Mouse (Mus musculus) MEL (cell line): ENCODE measurements around the gene Pak6. TPM values are rescaled to one million over a fixed set of nuclear protein-coding genes. Genes with fewer than 3 reads are reported as not detected.

Source experiments
- DNase-seq: peaks from one replicate; pipeline ENCODE4 v3.0.0; 2011; ENCODE audit warnings: low read depth, low spot score
- H3K27ac ChIP-seq: 2 replicates; pipeline ENCODE4 v1.5.1; 2012; ENCODE audit warnings: low read depth, mild to moderate bottlenecking, control low read depth, low read length, moderate library complexity; ENCODE audit not compliant: control insufficient read depth
- H3K27me3 ChIP-seq, 2 experiments: fragments of 150-350 bp in 1 of 2; sonication (generic) in 1 of 2; 2 replicates each; pipeline ENCODE4 v1.6.1; 2012; ENCODE audit warnings: low read length in 2 of 2, mild to moderate bottlenecking in 2 of 2, improper control_type of control experiment in 1 of 2, moderate library complexity in 1 of 2; ENCODE audit not compliant: insufficient read depth in 2 of 2, control insufficient read depth in 1 of 2
- H3K36me3 ChIP-seq, 2 experiments: 2 replicates each; pipeline ENCODE4 v1.6.1; 2012 to 2014; ENCODE audit warnings: low read length in 2 of 2, improper control_type of control experiment in 1 of 2, inconsistent platforms in 1 of 2, mild to moderate bottlenecking in 1 of 2; ENCODE audit not compliant: insufficient read depth in 2 of 2, control insufficient read depth in 1 of 2
- H3K4me1 ChIP-seq, 2 experiments: fragments of 150-350 bp in 1 of 2; sonication (generic) in 1 of 2; 2 replicates each; pipeline ENCODE4 v1.6.1; 2012; ENCODE audit warnings: low read length in 2 of 2, improper control_type of control experiment in 1 of 2, mild to moderate bottlenecking in 1 of 2; ENCODE audit not compliant: insufficient read depth in 2 of 2, control insufficient read depth in 1 of 2
- H3K4me3 ChIP-seq, 2 experiments: fragments of 150-350 bp in 1 of 2; sonication (generic) in 1 of 2; 2 replicates each; pipeline ENCODE4 v1.5.1; 2012; ENCODE audit warnings: low read depth in 2 of 2, low read length in 2 of 2, mild to moderate bottlenecking in 2 of 2, moderate library complexity in 2 of 2, control low read depth in 1 of 2, improper control_type of control experiment in 1 of 2; ENCODE audit not compliant: control insufficient read depth in 1 of 2, insufficient read depth in 1 of 2
- H3K79me2 ChIP-seq: 2 replicates; pipeline ENCODE4 v1.6.1; 2012; ENCODE audit warnings: mild to moderate bottlenecking, low read length, moderate library complexity; ENCODE audit not compliant: control insufficient read depth, poor library complexity, insufficient read depth
- H3K9ac ChIP-seq: 2 replicates; pipeline ENCODE4 v1.6.1; 2012; ENCODE audit warnings: low read depth, mild to moderate bottlenecking, control low read depth, low read length, moderate library complexity; ENCODE audit not compliant: control insufficient read depth, poor library complexity, severe bottlenecking
- H3K9me3 ChIP-seq: fragments of 150-350 bp; sonication (generic); replicated peaks from 2 replicates; pipeline ENCODE4 v1.6.1; 2012; ENCODE audit warnings: mild to moderate bottlenecking, low read length, improper control_type of control experiment, moderate library complexity; ENCODE audit not compliant: insufficient read depth
- CHD1 ChIP-seq: IDR thresholded peaks from 2 replicates; pipeline ENCODE4 v1.6.1; 2012; ENCODE audit warnings: low read depth, mild to moderate bottlenecking, inconsistent platforms, low read length, improper control_type of control experiment
- EP300 ChIP-seq, 2 experiments: IDR thresholded peaks; 2 replicates each; pipeline ENCODE4 v1.6.1; 2011; ENCODE audit warnings: improper control_type of control experiment in 2 of 2, low read length in 2 of 2, low read depth in 1 of 2, mild to moderate bottlenecking in 1 of 2
- ETS1 ChIP-seq: IDR thresholded peaks from 2 replicates; pipeline ENCODE4 v1.6.1; 2012; ENCODE audit warnings: low read depth, mild to moderate bottlenecking, inconsistent platforms, low read length, improper control_type of control experiment, moderate library complexity
- GABPA ChIP-seq: IDR thresholded peaks from 2 replicates; pipeline ENCODE4 v1.6.1; 2012; ENCODE audit warnings: low read depth, mild to moderate bottlenecking, inconsistent platforms, low read length, improper control_type of control experiment, moderate library complexity
- JUND ChIP-seq: IDR thresholded peaks from 2 replicates; pipeline ENCODE4 v1.6.1; 2011; ENCODE audit warnings: low read depth, mild to moderate bottlenecking, improper control_type of control experiment, low read length
- MAFK ChIP-seq: IDR thresholded peaks from 2 replicates; pipeline ENCODE4 v1.6.1; 2011; ENCODE audit warnings: low read depth, mild to moderate bottlenecking, low read length, improper control_type of control experiment, borderline replicate concordance
- MAX ChIP-seq: IDR thresholded peaks from 2 replicates; pipeline ENCODE4 v1.6.1; 2011; ENCODE audit warnings: low read length, improper control_type of control experiment
- MXI1 ChIP-seq: IDR thresholded peaks from 2 replicates; pipeline ENCODE4 v1.6.1; 2011; ENCODE audit warnings: mild to moderate bottlenecking, low read depth, low read length, improper control_type of control experiment
- POLR2AphosphoS5 ChIP-seq: IDR thresholded peaks from 2 replicates; pipeline ENCODE4 v1.6.1; 2012; ENCODE audit warnings: low read depth, borderline replicate concordance, mild to moderate bottlenecking, inconsistent platforms, low read length, moderate library complexity, mixed read lengths
- RCOR1 ChIP-seq: IDR thresholded peaks from 2 replicates; pipeline ENCODE4 v1.6.1; 2012; ENCODE audit warnings: low read depth, mild to moderate bottlenecking, inconsistent platforms, low read length, improper control_type of control experiment
- SIN3A ChIP-seq: IDR thresholded peaks from 2 replicates; pipeline ENCODE4 v1.6.1; 2012; ENCODE audit warnings: low read length, improper control_type of control experiment, inconsistent platforms
- TAL1 ChIP-seq: IDR thresholded peaks from 2 replicates; pipeline ENCODE4 v1.6.1; 2012; ENCODE audit warnings: mild to moderate bottlenecking, inconsistent platforms, low read length, moderate library complexity, mixed read lengths
- TCF12 ChIP-seq: IDR thresholded peaks from 2 replicates; pipeline ENCODE4 v1.6.1; 2014; ENCODE audit warnings: low read depth, mild to moderate bottlenecking, inconsistent platforms, low read length, improper control_type of control experiment, moderate library complexity
- ZC3H11A ChIP-seq: IDR thresholded peaks from 2 replicates; pipeline ENCODE4 v1.6.1; 2012; ENCODE audit warnings: low read depth, mild to moderate bottlenecking, inconsistent platforms, low read length, improper control_type of control experiment
- ZMIZ1 ChIP-seq: IDR thresholded peaks from 2 replicates; pipeline ENCODE4 v1.6.1; 2012; ENCODE audit warnings: low read depth, mild to moderate bottlenecking, inconsistent platforms, low read length, improper control_type of control experiment, moderate library complexity
- polyA plus RNA-seq, 2 experiments: library from polyadenylated mRNA; stranded (reverse) in 1 of 2; unstranded in 1 of 2; fragments of >175 nt in 1 of 2; fragments of >200 nt in 1 of 2; gene quantifications; 2 replicates each; pipeline versions ENCODE4 v1.2.1 to v1.2.4; 2012; ENCODE audit warnings: low replicate concordance in 2 of 2, low read depth in 1 of 2; ENCODE audit not compliant: insufficient read length in 2 of 2, insufficient read depth in 1 of 2, missing spikeins in 1 of 2
- total RNA-seq: library from RNA; depleted of rRNA; stranded (reverse); fragments of 300-350 nt; gene quantifications from 2 replicates; pipeline ENCODE4 v1.2.3, GENCODE M21; 2012

Pak6 gene
- total and polyA plus RNA-seq, 3 experiments: 25.4 to 25.9 TPM; not detected in 1

DNA sequence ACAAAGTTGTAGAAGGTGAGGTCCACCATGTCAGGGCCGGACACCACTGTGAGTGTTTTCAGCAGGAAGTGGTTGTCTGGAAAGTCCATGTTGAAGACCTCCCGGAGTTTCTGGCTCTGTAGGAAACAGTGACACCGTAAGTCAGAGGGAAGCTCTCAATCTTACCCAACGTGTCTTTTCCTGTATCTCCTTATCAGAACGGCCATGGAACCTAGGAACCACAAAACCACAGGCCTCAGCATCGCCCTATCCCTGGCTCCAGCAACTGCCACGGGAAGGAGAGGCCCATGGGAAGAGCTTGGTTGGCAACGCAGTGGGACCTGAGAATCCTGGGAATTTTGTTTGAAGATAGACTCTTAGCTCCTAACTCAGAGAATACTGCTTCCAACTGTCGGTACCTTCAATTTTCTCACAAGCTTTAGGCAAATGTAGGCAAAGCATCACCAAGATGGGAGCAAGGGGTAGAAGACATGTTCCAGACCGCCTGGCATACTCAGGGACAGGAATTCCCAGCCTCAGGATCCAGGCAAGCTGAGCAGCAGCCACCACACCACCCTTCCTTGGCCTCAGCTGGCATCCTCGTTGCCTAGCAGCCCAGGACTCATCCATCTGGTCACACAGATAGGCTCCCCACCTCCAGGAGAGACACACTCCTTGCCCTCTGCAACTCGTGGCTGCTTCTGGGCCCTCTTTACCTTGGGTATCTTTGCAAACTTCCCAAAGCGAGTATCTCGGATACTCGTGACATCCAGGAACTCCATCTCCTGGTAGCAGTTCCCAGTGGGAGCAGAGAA is 60.8 kb downstream of the Pak6 start (continued):
- TF ChIP-seq EP300 (IDR thresholded peaks at IDR 0.05; ENCODE audit: low read depth in 1 of 2, low read length in 2 of 2): peak; percentile 84 to 90
- 0 out of 2 replicates have a peak, but pooled peaks have one; percentile 30 for TF ChIP-seq ZMIZ1
- TF ChIP-seq CHD1: no peak

DNA sequence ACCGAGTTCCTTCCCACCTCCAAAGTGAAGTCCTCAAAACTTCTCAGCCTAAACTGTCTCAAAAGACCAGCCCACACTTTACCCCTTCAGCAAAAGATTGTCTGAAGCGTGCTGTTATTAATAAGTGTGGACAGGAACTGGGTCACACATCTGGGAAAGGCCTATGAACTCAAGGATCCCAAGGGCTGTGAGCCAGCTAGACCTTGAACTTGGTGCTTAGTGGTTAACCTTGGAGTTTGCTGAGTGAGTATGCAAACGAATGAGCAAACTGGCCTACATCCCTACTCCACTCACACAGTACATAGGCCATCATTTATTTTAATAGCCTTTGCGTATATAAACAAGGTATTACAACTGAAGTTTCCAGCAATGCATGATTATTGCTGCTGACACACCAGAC is 62.4 kb downstream of the Pak6 start:
- H3K4me3 ChIP-seq: no peak overlapping the region
- H3K27me3 ChIP-seq: no peaks in the 10 kb centered on the region
- DNase-seq: no peak
- peaks cover 0 to 31% of the 10 kb centered on the region in 2 experiments; a peak in 3 of 4 replicates for H3K36me3 ChIP-seq
- no peaks in the 10 kb centered on the region for H3K9me3 ChIP-seq
- TF ChIP-seq MAFK: no peak
- TF ChIP-seq MAX: no peak
- TF ChIP-seq POLR2AphosphoS5: no peak
- TF ChIP-seq GABPA: no peak
- no peak for TF ChIP-seq TAL1
- TF ChIP-seq SIN3A: no peak
- no peak for TF ChIP-seq JUND
- no peak for TF ChIP-seq TCF12
- TF ChIP-seq ETS1: no peak
- TF ChIP-seq RCOR1: no peak
- TF ChIP-seq ZC3H11A: no peak
- H3K27ac ChIP-seq: no peak overlapping the region
- H3K9ac ChIP-seq: no peak overlapping the region
- peaks cover 15% of the 10 kb centered on the region for H3K79me2 ChIP-seq
- H3K4me1 ChIP-seq: peaks cover 10 to 40% of the 10 kb centered on the region in 2 experiments

DNA sequence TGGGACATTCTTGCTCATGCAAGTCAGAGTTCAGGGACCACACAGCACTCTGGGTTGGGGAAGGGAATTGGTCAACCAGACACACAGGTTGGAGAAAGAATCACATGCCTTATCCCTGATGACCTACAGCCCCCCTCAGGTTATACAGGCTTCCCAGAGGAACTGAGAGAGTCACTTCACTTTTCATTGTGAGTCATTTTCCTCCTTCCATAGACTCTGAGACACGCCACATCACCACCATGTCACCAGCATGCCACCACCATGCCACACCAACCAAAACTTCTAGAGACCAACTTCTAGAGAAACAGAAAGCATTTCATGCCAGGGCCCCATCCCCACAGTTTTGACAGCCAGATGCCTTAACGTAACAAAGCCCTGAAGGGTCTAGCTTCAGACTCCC is 63.8 kb downstream of the Pak6 start:
- Histone ChIP-seq H3K9me3 (no peaks in the 10 kb centered on the region), H3K79me2 (peaks cover 15% of the 10 kb centered on the region), H3K36me3 (peaks cover 0 to 31% of the 10 kb centered on the region in 2 experiments; a peak in 3 of 4 replicates), H3K4me3 (no peak overlapping the region; a peak in 1 of 4 replicates), H3K27ac (no peak overlapping the region), H3K4me1 (peaks cover 10 to 40% of the 10 kb centered on the region in 2 experiments), H3K27me3 (no peaks in the 10 kb centered on the region), H3K9ac (peak overlapping the region; percentile 75)
- no peak for DNase-seq
- TF ChIP-seq MXI1: no peak
- no peak for TF ChIP-seq POLR2AphosphoS5
